Mouse (Mus musculus): ENCODE data around the gene Twf2.

DNA sequence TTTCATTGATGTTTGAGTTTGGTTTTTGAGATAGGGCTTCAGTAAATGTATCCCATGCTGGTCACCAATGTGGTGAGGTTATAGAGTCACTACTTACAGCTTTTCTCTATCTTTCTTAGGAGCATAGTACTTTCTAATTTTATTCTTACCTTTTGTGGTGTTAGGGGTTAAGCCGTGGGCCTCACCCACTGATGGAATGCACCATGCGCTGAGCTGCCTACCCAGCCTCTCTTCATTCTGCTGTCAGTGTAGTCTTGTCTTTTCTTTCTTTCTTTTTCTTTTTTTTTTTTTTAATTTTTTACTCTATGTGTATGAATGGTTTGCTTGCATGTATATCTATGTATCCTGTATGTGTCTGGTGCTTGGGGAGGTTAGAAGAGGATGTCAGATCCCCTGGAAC is 23.5 kb upstream of the Twf2 start:
- TF ChIP-seq POLR2A (IDR thresholded peaks at IDR 0.05; ENCODE audit: extremely low read depth, insufficient read depth, low read length) (no peak), CTCF (IDR thresholded peaks at IDR 0.05; ENCODE audit: low read depth, low read length) (no peak)

Data from liver, adult 2 months (tissue).